Mouse (Mus musculus) heart, embryonic 14.5 days (tissue): ENCODE results near the gene Babam1. TPM values are rescaled to one million over a fixed set of nuclear protein-coding genes. Genes with fewer than 3 reads are reported as not detected.

Source experiments
- ATAC-seq: fragments of 200-750 bp; cut with Nextera tagmentation; 2 replicates; pipeline ENCODE4 v1.8.0; 2017; ENCODE audit warnings: low read depth, moderate TSS enrichment; ENCODE audit not compliant: insufficient number of reproducible peaks, insufficient read depth, low FRiP score
- H3K27ac ChIP-seq, 2 experiments: fragments of 200-500 bp in 1 of 2; fragments of 300-500 bp in 1 of 2; sonication (generic) in 1 of 2; replicated peaks in 1 of 2; 2 replicates each; pipeline ENCODE4 v1.5.1; 2012 to 2014; ENCODE audit warnings: low read depth in 2 of 2, low read length in 2 of 2, control low read depth in 1 of 2, mild to moderate bottlenecking in 1 of 2, mixed read lengths in 1 of 2; ENCODE audit not compliant: control insufficient read depth in 1 of 2, insufficient read depth in 1 of 2
- H3K27me3 ChIP-seq: fragments of 300-500 bp; sonication (generic); 2 replicates; pipeline ENCODE4 v1.6.1; 2014; ENCODE audit warnings: mild to moderate bottlenecking, low read length, control low read depth; ENCODE audit not compliant: control insufficient read depth, insufficient read depth
- H3K36me3 ChIP-seq: fragments of 300-500 bp; sonication (generic); 2 replicates; pipeline ENCODE4 v1.6.1; 2014; ENCODE audit warnings: mild to moderate bottlenecking, control low read depth, low read length, mixed read lengths; ENCODE audit not compliant: control insufficient read depth, insufficient read depth
- H3K4me1 ChIP-seq, 2 experiments: fragments of 200-500 bp in 1 of 2; fragments of 300-500 bp in 1 of 2; sonication (generic) in 1 of 2; 2 replicates each; pipeline ENCODE4 v1.6.1; 2012 to 2014; ENCODE audit warnings: low read length in 2 of 2, control low read depth in 1 of 2, mixed read lengths in 1 of 2; ENCODE audit not compliant: control insufficient read depth in 2 of 2, insufficient read depth in 2 of 2
- H3K4me2 ChIP-seq: fragments of 300-500 bp; sonication (generic); 2 replicates; pipeline ENCODE4 v1.6.1; 2014; ENCODE audit warnings: mild to moderate bottlenecking, low read length
- H3K4me3 ChIP-seq, 2 experiments: fragments of 200-500 bp in 1 of 2; fragments of 300-500 bp in 1 of 2; sonication (generic) in 1 of 2; 2 replicates each; pipeline ENCODE4 v1.5.1; 2012 to 2014; ENCODE audit warnings: low read length in 2 of 2, mild to moderate bottlenecking in 2 of 2, control low read depth in 1 of 2, low read depth in 1 of 2, moderate library complexity in 1 of 2; ENCODE audit not compliant: control insufficient read depth in 1 of 2, insufficient read depth in 1 of 2
- H3K9ac ChIP-seq: fragments of 300-500 bp; sonication (generic); 2 replicates; pipeline ENCODE4 v1.6.1; 2014; ENCODE audit warnings: mild to moderate bottlenecking, low read length
- H3K9me3 ChIP-seq: fragments of 300-500 bp; sonication (generic); 2 replicates; pipeline ENCODE4 v1.6.1; 2016; ENCODE audit warnings: low read length, control low read depth; ENCODE audit not compliant: control insufficient read depth
- WGBS: fragments of 180-500 bp; shearing (Covaris S2); extraction: QIAGEN DNeasy Blood & Tissue Kit; methylation state at CpG from one replicate; pipeline ENCODE4 v1.1.7; 2014; 5-methylcytosine and 5-hydroxymethylcytosine counted together
- polyA plus RNA-seq: library from polyadenylated mRNA; unstranded; fragments of >200 nt; fragmentation: Nextera tagmentation; extraction: Ambion mirVana; gene quantifications from 2 replicates; pipeline ENCODE4 v1.2.1, GENCODE M21; 2014

Babam1 gene
- polyA plus RNA-seq, 1 experiment from 2014 or later = 86.1 TPM

GRCm38 (mm10) chr8:71376423-71377030, 20.1 kb upstream of the Babam1 start:
- no peak for ATAC-seq

DNA sequence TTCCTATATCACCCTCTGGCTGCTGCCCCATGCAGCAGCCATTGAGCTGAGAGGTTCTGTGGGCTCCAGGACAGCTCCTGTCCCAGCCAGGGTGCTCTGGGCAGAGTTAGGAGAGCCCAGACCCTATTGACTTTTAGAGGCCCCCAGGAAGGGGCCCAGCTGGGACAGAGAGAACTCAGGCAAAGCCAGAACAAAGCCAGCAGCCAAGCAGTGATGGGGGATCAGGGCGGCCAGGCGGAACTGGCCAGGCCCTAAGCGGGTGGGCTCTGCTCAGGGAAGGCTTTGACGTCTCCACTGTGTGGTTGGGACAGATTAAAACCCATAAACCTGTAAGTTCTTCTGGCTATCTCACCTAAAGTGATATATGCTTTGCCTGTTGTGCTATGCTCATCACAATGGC, 17.7 kb upstream of the Babam1 start:
- no peaks in the 10 kb centered on the region for H3K9me3 ChIP-seq
- peak overlapping the region; percentile 98 for H3K4me2 ChIP-seq
- H3K4me1 ChIP-seq = peaks cover 17 to 45% of the 10 kb centered on the region in 2 experiments
- peaks cover 45% of the 10 kb centered on the region for H3K36me3 ChIP-seq
- no peaks in the 10 kb centered on the region for H3K27me3 ChIP-seq
- ATAC-seq = no peak
- no peak overlapping the region for H3K27ac ChIP-seq
- peak overlapping the region in 1 of 2 experiments; percentile 88; a peak in 1 of 4 replicates for H3K4me3 ChIP-seq
- WGBS = 79% methylated on average over 4 of the region's 4 CpGs
- H3K9ac ChIP-seq = no peak overlapping the region

More at GRCm38 (mm10) chr8:71376423-71377030, 20.1 kb upstream of the Babam1 start:
- peaks cover 17 to 32% of the 10 kb centered on the region in 2 experiments for H3K4me1 ChIP-seq
- no peak overlapping the region for H3K27ac ChIP-seq
- H3K4me3 ChIP-seq = peak overlapping the region in 1 of 2 experiments; percentile 20; a peak in 1 of 4 replicates
- no peaks in the 10 kb centered on the region for H3K9me3 ChIP-seq
- no peaks in the 10 kb centered on the region for H3K27me3 ChIP-seq
- 55% methylated on average over 8 of the region's 8 CpGs for WGBS
- peaks cover 57% of the 10 kb centered on the region for H3K36me3 ChIP-seq
- peak overlapping the region; percentile 59 for H3K4me2 ChIP-seq
- H3K9ac ChIP-seq = peak overlapping the region; percentile 52; the same call in 1 of the 2 replicates

GRCm38 (mm10) chr8:71379512-71380075, 17.1 kb upstream of the Babam1 start:
- Histone ChIP-seq H3K4me1 (peaks cover 17 to 45% of the 10 kb centered on the region in 2 experiments), H3K27ac (no peak overlapping the region), H3K9ac (peak overlapping the region; percentile 94), H3K4me3 (peak overlapping the region; percentile 88 to 90), H3K4me2 (peak overlapping the region; percentile 98), H3K36me3 (peaks cover 39% of the 10 kb centered on the region), H3K9me3 (no peaks in the 10 kb centered on the region), H3K27me3 (no peaks in the 10 kb centered on the region)
- WGBS = 60% methylated on average over 3 of the region's 3 CpGs
- no peak for ATAC-seq

DNA sequence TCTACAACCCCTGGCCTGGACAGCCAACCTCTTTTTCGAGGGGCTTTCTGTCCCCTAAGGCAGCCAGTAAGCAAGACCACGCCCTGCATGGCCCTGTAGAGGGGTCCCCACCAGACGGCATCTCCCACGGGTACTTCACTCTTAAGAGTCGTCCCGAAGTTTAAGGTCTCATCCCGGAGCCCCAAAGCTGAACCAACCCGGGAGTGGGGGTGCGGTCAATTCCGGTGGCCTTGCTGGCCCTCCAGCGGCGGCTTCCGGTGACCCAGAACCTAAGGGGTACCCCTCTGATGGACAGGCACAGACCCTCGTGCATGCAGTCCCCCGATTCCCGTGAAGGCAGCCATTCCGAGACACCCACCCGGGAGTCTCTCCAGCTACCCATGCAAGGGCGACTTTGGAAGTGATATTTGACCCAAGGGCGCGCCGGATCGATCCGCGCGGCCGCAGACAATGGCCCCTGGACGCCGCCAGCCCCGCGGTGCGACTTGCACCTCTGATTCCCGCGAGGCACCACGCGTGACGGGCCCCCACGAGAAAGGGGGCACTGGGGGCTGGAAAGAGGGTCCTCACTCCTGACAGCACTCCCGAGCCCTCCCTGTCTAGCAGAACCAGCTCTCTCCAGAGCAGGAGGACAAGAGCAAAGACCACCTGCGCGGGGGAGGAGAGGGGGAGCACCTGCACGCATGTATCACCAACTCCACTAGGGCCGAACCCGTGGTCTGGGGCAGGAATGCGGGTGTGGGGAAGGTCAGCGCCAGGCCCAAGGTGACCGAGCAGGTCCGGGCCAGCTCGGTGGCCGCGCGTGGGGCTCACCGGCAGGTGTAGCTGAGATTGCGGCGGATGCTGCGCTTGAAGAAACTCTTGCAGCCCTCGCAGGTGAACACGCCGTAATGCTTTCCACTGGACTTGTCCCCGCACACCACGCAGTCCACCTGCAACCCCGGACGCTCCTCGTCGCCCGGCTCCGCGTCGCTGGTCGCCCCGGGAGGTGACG, 16.2 kb upstream of the Babam1 start:
- H3K4me1 ChIP-seq = peaks cover 17 to 44% of the 10 kb centered on the region in 2 experiments
- H3K36me3 ChIP-seq = peaks cover 30% of the 10 kb centered on the region
- H3K9me3 ChIP-seq = no peaks in the 10 kb centered on the region
- peak overlapping the region; percentile 88 to 90 for H3K4me3 ChIP-seq
- H3K27ac ChIP-seq = peak overlapping the region; percentile 18 to 87; a peak in 2 of 4 replicates
- ATAC-seq = no peak
- peak overlapping the region; percentile 94 for H3K9ac ChIP-seq
- peak overlapping the region; percentile 98 for H3K4me2 ChIP-seq
- no peaks in the 10 kb centered on the region for H3K27me3 ChIP-seq
- WGBS = 2% methylated on average over 72 of the region's 72 CpGs

DNA sequence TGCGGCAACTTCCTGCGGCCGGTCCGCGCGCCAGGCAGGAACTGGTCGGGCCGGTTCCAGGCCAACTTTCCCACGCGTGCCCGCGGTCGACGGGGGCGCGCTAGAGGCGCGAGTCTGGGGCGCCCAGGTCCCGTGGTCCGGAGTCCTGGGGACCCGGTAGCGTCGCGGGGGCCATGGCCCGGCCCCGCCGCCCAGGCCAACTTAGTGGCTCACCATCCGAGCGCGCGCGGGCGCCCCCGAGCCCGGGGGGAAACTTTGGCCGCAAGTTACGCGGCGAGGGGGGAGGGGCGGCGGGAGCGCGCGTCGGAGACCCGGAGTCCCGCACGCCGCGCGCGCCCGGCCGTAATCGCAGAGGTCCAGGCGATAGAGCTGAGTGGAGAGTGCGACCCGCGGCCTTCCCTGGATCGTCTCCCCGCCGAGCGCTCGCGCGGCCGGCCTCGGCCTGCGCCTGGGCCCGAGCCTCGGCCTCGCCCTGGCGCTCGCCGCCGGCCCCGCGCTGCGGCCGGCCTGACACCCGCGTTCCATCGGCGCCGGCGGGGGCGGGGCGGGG, 15.2 kb upstream of the Babam1 start, which contains the start of gene Nr2f6:
Gene Nr2f6, minus strand, starts transcription at position 540 of the 550 bp plus-strand sequence.
- H3K9ac ChIP-seq = peak within 1 kb of the TSS; percentile 94
- ATAC-seq = peak; percentile 34
- peak within 1 kb of the TSS; percentile 84 to 87 for H3K27ac ChIP-seq
- peak within 1 kb of the TSS; percentile 98 for H3K4me2 ChIP-seq
- H3K4me3 ChIP-seq = peak within 1 kb of the TSS; percentile 88 to 90
- under 1% methylated on average over 44 of the region's 89 CpGs for WGBS
- H3K4me1 ChIP-seq = peaks cover 12 to 34% of the 10 kb centered on the region in 2 experiments
- no peaks in the 10 kb centered on the region for H3K9me3 ChIP-seq
- H3K27me3 ChIP-seq = no peaks in the 10 kb centered on the region
- peaks cover 21% of the 10 kb centered on the region for H3K36me3 ChIP-seq

GRCm38 (mm10) chr8:71381971-71382961, 14.4 kb upstream of the Babam1 start:
- Histone ChIP-seq H3K9me3 (no peaks in the 10 kb centered on the region), H3K4me2 (peak overlapping the region; percentile 98), H3K4me1 (peaks cover 9 to 29% of the 10 kb centered on the region in 2 experiments), H3K27me3 (no peaks in the 10 kb centered on the region), H3K36me3 (peaks cover 14% of the 10 kb centered on the region), H3K27ac (peak overlapping the region; percentile 79 to 87), H3K4me3 (peak overlapping the region; percentile 88 to 90), H3K9ac (peak overlapping the region; percentile 94)
- 5% methylated on average over 59 of the region's 80 CpGs for WGBS
- ATAC-seq = peak; percentile 93
